Mouse (Mus musculus): ENCODE data around the gene Cnnm3.

DNA sequence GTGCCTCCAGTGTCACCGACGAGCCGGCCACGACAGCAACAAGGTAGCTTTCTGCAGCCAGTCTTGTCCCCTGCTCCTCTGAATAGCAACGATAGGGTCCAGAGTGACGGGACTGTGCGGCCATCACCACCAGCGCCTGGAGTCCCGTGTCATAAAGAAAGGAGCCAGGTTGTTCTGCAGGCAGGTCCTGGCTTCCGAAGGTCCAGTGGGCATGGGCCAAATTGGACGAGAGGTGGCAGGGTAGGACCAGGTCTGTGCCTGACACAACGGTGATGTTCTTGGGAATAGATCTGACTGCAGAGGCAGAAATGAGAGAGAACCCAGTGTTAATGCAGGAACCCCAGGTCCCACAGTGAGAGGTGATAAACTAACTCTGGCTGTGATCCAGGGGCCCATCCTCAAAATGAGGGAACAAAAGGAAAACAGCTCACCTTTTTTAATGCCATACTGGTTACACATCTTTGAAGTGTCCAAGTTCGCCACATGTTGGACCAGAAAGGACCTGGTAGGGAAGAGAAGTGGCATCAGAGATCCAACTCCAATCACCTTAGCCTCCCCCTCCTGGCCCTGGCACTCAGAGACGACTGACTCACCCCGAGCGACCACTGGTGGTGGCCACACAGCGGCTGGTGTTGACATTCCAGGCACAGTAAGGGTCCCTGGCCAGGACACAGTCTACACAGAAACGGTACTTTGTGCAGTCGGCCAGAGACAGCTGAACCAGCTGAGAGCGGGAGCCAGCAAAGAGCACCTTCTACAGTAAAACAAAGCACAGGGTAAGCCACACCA lies 38.6 kb downstream of the Cnnm3 start:
- TF ChIP-seq GATA1 (IDR thresholded peaks at IDR 0.05; ENCODE audit: low read length) (no peak), TAL1 (IDR thresholded peaks at IDR 0.05; ENCODE audit: low read length) (no peak)

Data from erythroblast, embryonic 14.5 days (primary cell).